Mouse (Mus musculus): ENCODE measurements around the gene Itch. TPM values are rescaled to one million over a fixed set of nuclear protein-coding genes. Genes with fewer than 3 reads are reported as not detected.
"Not testable (repeated sequence)": the region's sequence is repeated elsewhere in the genome, so short reads cannot be mapped to it uniquely, and the experiment has no call there.

Itch gene
- total RNA-seq, 4 experiments from 2014 or later: 49.5 to 73.0 (median 63.1) TPM

DNA sequence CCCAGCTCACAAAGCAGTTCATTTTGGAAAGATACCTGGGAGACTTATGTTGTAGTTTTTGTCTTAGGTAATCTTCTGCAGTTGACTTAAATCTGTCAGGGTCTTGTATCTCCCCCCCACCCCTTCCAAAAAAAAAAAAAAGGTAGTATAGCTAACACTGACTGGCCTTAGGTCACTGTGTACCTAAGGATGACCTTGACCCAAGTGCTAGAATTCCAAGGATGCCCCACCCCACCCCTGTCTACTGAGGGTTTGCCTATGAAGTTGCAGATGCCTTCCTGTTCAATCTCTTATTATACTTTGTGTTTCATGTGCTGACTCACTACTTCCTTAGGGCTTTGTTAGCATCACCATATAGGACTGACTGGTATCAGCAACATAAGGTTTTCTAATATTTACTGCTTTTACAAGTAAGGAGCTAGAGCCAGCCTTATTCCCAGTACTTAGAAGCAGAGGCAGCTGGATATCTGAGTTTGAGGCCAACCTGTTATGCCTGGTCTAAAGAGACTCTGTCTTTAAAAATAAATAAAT is 8.8 kb downstream of the Itch start:
- no peak for DNase-seq (ENCODE audit: low spot score in 2 of 2)

DNA sequence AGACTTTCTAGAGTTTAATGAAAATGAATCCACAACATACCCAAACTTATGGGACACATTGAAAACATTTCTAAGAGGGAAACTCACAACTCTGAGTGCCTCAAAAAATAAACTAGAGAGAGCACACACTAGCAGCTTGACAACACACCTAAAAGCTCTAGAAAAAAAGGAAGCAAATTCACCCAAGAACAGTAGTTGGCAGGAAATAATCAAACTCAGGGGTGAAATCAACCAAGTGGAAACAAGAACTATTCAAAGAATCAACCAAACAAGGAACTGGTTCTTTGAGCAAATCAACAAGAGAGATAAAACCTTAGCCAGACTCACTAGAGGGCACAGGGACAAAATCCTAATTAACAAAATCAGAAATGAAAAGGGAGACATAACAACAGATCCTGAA is 16.0 kb downstream of the Itch start:
- DNase-seq (ENCODE audit: low spot score in 2 of 2): not testable (repeated sequence)

DNA sequence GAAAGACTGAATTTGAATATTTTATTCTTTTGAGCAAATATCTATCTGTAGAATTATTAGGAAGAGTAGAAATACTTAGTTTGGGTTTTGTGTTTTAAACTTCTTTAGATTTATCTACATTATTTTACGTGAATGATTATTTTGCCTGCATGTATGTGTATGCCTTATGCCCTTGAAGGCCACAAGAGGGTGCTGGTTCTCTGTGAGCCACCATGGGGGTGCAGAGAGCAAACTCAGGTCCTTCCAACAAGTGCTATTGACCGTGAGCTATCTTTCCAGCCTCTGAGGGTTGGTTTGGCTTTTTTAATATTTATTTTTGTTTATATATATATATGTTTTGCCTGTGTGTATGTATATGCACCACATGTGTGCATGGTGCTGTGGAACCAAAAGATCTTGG is 74.1 kb downstream of the Itch start:
- no peak for DNase-seq (ENCODE audit: low spot score in 2 of 2)

DNA sequence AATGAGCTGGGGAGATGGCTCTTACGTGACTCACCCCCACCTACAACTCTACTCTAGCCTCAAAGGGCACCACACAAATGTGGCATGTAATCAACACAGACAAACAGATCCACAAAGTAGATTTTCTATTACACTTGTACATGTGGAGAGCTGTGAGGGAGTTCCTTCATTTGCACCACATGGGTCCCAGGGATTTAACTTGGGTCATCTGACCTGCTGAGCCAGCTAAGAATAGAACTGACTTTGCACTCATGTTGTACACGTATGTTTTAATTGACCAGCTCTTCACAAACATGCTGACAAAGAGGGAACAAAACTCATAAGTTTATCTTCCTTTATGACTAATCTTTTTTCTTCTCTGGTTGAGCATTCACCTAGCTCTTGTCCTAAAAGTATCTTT is 89.8 kb downstream of the Itch start:
- no peak for DNase-seq (ENCODE audit: low spot score in 2 of 2)

DNA sequence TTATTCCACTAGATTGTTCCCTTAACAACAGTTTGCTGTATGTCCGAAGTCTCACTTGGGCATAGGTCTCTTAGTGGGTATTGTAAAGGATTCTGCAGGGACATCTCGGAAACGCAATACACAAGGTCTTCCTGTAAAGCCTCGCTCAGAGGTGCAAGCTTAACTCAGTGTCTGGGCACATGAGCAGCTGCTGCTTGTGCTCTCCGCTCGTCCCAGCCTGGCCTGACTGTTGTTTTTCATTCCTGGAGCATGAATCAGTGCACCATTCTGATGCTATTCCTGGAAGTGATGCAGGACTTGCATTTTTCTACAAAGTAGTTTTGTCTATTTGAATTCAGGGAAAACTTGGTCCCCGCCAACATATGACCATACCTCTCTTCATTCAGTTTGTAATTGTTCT is 91.4 kb downstream of the Itch start:
- DNase-seq (ENCODE audit: low spot score in 2 of 2): no peak

DNA sequence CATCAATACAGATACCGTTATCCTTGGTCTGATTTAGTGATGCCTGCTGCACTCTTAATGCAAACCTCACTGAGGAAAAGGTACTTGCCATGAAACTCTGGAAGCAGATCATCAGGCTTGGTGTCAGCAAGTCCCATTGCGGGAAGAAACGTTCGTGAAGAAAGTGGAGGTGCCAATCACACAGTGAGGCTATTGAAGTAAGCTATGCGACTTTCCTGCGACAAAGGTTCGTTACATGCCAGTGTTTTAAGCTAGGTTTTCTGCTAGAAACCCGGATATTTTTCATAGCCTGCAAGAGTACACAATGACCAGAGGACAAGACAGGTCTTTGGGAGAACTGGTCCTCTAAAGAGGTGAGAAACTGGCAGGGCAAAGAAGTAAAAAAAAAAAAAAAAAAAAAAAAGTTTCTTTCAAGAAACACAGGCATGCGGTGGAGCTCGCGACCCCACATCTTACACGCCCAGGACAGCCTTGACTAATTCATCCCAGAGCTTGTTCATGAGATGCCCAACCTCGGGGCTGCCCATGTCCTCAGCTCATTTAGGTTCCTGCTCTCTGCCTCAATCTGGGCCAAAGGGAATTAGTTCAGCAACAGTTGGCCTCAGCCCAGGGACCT is 102.5 kb downstream of the Itch start:
- DNase-seq (ENCODE audit: low spot score in 2 of 2): no peak

DNA sequence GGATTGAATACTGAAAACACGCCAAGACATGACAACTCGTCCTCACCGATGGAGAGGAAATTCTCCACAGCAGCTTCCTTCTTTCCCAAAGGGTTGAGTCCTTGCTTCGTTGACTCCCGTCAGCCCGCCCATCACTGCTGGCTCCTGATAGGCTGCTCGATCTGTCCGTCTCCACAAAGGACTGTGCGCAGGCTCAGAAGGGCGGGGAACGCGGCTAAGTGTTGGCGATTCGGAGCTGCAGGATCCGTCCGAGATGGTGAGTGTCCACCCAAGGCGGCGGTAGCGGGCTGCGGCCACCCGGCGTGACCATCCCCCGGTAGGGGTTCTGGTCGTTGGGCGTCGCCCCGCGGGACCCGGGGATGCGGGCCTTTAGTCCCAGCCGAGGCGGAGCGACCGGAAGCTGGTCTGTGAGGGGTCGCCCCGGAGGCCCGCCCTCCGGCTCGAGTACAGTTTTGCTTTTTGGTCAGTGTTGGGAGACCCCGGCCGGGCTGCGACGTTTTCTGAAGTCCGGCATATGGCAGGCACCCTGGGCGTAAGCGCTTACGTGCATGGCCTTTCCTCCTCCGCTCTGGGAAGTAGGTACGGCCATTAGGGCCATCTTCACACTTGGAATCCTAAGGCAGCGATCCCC is 103.2 kb downstream of the Itch start, which contains the start of gene Dynlrb1:
TSS of gene Dynlrb1 (plus strand) at position 172 of the 631 bp plus-strand sequence.
- DNase-seq (ENCODE audit: low spot score in 2 of 2): peak; percentile 96 to 100

DNA sequence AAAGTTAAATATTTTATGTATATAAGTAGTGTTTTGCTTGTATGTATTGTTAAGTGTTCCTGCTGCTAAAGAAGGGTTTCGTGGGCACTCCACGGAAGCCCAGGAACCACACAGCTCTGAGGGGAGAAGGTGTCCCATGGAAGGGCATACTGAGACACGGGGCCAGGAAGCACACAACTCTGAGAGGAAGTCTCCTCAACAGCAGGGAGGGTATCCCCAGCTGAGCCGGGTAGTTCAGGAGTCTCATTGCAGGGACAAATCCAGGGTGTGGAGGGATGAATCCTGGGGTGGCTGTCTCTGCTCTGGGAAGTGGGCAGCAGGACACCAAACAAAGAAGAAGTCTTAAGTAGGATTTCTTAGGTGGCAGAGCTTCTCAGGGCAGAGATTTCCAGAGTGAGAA is 104.0 kb downstream of the Itch start:
- DNase-seq (ENCODE audit: low spot score in 2 of 2): no peak

DNA sequence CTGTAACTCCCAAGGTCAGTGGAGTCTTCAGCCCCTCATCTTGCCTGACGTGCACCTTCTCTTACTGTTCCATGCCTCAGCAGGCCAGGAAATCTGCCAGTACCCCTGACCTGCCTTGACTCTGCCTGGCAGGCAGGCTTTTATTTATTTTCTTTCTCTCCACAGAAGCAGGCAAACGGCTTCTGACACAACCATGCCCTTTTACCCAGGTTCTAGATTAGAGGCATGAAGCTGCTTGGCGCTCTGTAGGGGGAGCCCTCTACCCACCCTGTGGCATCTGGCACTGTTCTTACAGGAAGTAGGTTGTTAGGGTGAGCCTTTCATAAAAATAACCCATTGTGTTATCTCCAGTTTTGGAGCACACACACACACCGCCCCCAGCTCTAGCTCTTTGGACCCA is 107.6 kb downstream of the Itch start:
- no peak for DNase-seq (ENCODE audit: low spot score in 2 of 2)

DNA sequence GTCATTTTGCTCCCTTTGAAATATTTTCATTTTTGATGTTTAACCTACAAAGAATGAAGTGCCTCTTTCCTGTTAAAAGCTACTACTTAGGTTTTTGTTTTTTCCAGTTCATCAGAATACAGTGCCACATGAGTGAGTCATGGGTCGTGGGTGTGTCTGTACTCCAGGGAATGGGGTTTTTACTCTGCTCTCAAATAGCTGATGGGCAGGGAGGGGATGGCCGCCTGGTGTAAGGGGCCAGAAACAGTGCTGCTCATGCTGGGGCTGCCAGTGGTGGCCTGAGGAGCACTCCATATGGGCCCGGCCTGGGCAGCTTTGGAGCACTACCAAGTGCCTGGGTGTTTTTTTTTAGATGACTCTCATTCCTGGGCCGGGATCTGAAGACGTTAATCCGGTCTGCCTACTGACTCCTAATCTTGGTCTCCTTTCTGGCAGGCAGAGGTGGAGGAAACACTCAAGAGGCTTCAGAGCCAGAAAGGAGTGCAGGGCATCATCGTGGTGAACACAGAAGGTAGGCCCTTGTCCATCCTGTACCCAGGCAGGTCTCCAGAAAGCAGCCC is 109.1 kb downstream of the Itch start:
- DNase-seq (ENCODE audit: low spot score in 2 of 2): no peak

DNA sequence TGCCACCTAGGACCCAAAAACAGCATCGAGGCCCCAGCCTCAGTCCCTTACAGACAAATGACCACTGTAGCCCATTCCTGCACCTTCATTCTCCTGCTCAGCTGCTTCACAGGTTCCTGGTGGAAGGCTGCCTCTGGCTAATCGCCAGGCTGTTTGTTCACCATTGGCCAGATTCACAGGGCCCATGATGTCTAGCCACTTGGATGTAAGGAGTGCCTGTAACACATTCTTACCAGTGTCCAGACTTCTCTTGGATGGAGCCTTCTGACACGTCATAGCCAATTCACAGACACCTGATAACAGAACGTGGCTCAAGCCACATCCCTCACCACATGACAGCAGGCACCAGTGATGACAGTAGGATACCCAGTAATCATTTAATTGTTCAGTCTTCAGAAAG is 112.9 kb downstream of the Itch start:
- no peak for DNase-seq (ENCODE audit: low spot score in 2 of 2)

DNA sequence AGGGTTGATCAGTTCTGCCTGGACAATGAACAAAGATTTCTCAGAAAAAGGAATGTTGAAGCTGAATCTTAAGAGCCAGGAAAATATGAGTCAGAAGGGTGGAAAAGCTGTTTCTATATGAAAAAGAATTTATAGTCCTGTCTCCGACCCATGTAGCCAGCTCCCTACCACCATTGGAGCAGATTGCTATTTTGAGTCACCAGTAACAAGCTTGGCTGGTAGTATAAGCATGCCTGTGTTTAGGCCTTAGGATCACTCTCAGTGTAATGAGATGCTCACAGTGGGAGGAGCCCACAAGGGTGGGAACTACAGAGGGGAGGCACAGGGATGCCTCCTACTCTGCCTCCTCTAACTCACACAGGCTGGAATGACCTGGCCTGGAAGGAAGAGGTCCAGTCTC is 114.9 kb downstream of the Itch start:
- no peak for DNase-seq (ENCODE audit: low spot score in 2 of 2)

DNA sequence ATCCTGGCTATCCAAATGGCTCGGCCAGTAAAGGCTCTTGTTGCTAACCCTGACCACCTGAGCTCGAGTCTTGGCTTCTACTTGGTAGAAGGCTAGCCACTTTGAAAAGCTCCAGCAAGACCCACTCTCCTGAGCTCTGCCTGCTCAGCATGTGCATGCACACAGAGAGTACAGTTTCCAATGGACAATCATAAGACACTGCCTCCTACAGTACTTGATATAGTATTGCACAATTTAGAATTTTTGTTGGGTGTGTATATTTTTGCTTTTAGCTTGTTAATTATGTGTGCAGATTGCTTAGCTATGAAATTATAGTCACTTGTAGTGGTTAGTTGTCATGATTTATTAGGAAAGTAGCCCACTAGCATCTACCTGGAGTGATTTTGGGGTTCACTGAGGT is 115.4 kb downstream of the Itch start:
- DNase-seq (ENCODE audit: low spot score in 2 of 2): no peak

DNA sequence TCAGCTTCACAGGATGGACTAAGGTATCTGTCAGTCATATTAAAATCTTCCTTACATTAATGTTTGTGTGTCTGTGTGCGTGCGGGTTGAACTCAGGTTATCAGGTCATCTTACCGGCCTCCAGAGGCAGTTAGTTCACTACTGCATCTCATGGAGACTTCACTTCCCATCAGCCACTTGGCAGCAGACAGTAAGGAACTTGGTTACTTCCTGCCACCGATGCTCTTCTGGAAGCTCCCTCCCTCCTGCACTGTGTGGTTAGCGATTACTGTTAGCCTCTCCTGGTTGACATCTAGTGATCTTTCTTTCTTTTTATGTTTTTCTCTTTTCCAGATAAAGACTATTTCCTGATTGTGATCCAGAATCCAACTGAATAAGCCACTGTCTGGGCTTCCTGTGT is 116.3 kb downstream of the Itch start:
- no peak for DNase-seq (ENCODE audit: low spot score in 2 of 2)

DNA sequence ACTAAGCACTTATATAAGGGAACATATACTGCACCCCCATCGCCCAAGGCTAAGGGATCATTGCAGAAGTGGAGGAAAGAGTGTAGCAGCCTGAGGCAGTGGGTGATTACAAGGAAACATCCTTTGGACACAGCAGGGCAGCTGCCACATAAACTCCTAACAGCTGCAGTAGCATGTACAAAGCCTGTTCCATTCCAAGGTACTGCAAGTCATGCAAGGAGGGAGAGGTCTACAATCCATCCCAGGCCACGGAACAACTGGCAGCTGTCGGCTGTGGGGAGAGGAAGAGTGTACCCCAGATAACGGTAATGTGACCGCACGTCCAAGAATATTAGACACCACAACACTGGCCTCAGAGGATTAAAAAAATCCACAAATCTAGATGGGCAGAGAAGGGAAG is 132.2 kb downstream of the Itch start:
- DNase-seq (ENCODE audit: low spot score in 2 of 2): no peak

DNA sequence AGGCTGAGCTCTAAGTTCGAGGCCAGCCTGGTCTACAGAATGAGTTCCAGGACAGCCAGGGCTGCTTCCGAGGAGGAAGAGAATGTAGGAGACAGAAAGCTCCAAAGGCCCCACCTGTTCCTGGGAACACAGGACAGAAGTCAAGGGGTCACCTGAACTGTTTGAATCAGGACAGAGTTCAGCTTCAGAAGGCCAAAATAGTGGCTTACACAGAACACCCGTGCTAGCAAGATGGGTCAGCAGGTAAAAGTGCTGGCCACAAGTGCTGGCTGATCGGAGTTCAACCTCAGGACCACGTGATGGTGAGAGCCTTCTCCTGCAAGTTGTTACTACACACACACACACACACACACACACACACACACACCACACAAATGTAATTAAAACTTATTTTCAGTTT is 133.6 kb downstream of the Itch start:
- DNase-seq (ENCODE audit: low spot score in 2 of 2): no peak

DNA sequence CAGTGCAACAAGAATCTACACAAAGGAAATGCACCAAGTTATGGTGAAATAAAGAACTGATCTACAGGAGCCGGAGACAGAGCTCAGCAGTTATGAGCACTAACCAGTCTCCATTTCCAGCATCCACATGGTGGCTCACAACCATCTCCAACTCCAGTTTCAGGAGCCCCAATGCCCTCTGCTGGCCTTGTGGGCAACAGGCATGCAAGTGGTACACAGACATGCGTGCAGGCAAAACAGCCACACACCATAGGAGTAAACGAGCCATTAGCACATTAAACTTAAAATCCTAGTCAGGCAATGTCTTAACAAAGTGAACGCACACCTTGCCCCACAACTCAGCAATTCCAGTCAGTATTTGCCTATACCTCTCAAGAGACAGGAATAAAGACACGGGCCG is 138.6 kb downstream of the Itch start:
- no peak for DNase-seq (ENCODE audit: low spot score in 2 of 2)

DNA sequence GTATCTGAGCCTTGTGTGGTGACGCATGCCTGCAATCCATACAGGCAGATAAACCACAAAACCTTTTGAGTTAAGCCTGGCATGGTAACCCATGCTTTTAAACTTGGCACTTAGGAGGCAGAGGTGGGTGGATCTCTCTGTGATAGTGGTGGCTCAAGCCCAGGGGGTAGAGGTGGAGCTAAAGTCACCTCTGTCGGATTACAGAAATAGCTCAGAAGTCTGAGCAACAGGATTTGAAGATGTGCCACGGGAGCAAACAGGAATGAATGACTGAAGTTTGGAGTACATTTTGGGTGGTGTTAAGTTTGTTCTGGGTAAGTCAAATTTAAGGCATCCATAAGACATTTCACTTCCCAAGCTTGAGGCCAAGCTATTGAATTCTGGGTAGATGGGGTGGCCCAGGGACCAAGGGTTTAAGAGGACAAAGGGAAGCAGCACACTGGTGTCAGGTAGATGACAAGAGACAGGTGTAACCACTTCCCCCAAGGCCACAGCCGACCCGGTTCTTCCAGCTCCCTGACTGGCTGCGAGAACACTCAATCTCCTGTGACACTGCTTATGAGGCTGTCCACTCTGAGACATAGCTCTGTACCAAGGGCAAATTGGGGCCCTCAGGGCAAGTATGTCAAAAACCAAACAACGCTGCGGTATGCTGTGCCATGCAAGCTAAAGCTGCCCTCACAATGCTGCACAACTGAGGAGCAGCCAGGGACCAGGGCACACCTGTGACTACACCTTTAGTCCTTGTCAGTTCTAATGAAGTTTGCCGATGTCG is 139.3 kb downstream of the Itch start:
- no peak for DNase-seq (ENCODE audit: low spot score in 2 of 2)

DNA sequence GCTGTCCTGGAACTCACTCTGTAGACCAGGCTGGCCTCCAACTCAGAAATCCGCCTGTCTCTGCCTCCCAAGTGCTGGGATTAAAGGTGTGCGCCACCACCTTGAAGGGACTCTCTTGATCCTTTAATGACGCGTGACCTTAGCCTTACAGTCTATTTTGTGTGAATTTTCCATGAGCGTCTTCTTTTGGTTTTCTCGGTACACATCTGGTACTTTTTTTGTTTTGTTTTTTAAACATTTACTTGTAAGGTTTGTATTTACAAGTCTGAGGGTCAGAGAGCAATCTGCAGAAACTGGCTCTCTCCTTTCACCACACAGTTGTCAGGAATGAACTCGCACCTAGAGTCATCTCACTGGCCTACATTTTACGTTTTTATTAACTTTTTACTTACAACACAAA is 140.3 kb downstream of the Itch start:
- no peak for DNase-seq (ENCODE audit: low spot score in 2 of 2)

DNA sequence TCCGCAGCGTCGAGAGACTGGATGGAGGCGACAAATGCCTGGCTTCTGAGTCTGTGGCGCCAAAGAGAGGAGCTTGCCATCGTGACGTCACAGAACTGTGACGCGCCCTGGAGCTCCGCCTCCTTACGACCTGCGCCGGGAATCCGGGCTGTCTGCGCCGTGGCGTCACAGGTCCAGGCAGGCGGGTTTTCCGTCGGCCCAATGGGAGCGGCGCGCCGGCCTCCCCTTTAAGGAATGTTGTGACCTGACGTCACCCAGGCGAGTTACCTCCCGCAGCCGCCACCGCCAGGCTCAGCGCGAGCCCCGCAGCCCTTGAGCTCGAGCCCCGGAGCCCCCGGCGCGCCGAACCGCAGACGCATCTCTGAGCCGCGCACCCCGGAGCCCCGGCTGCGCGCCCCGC is 142.9 kb downstream of the Itch start, which contains the start of gene Map1lc3a:
TSS of gene Map1lc3a (plus strand) at position 103 of the 400 bp plus-strand sequence.
- DNase-seq (ENCODE audit: low spot score in 2 of 2): peak; percentile 95 to 99

Measured in layer of hippocampus, adult 8-10 months (tissue).